Mouse (Mus musculus) left cerebral cortex, postnatal 14 days (tissue): ENCODE measurements around the gene Dynlt1b. TPM values are rescaled to one million over a fixed set of nuclear protein-coding genes. Genes with fewer than 3 reads are reported as not detected.
"Not testable (repeated sequence)": the region's sequence is repeated elsewhere in the genome, so short reads cannot be mapped to it uniquely, and the experiment has no call there.

Experiments
- DNase-seq, 2 experiments: peaks; one replicate each; pipeline ENCODE4 v3.0.0; 2021 to 2022; ENCODE audit warnings: low spot score in 2 of 2, mixed read lengths in 1 of 2
- intact Hi-C: fragments of 180-260 bp; cut with DNase I; formaldehyde crosslinking; loops from one replicate; pipeline ENCODE4 v1.15.1; 2025
- total RNA-seq, 2 experiments: library from RNA; stranded (reverse); gene quantifications; 2 replicates each; pipeline ENCODE4 v1.2.3; 2021

The Dynlt1b gene
- total RNA-seq, 2 experiments from 2014 or later, result 149 to 156 TPM

- DNase-seq, result peak; percentile 74 to 80
- intact Hi-C loops, result not testable (repeated sequence)
Measured at GRCm38 (mm10) chr17:6452689-6453088, 22.8 kb downstream of the Dynlt1b start.

- intact Hi-C loops, DNase-seq: not testable (repeated sequence)
Measured at GRCm38 (mm10) chr17:6454703-6455102, 24.8 kb downstream of the Dynlt1b start.

GRCm38 (mm10) chr17:6455883-6456282 is 26.0 kb downstream of the Dynlt1b start:
- intact Hi-C loops, DNase-seq: not testable (repeated sequence)

GRCm38 (mm10) chr17:6456614-6457402 is 26.9 kb downstream of the Dynlt1b start:
- intact Hi-C loops, DNase-seq: not testable (repeated sequence)

- DNase-seq, intact Hi-C loops: not testable (repeated sequence)
Measured at GRCm38 (mm10) chr17:6461083-6461595, 31.2 kb downstream of the Dynlt1b start.

- DNase-seq, intact Hi-C loops: not testable (repeated sequence)
Measured at GRCm38 (mm10) chr17:6465735-6466134, 35.8 kb downstream of the Dynlt1b start.

- DNase-seq, intact Hi-C loops: not testable (repeated sequence)
Measured at GRCm38 (mm10) chr17:6467638-6468461, 37.9 kb downstream of the Dynlt1b start.

GRCm38 (mm10) chr17:6470031-6470430 is 40.1 kb downstream of the Dynlt1b start:
- DNase-seq, intact Hi-C loops: not testable (repeated sequence)

GRCm38 (mm10) chr17:6470671-6471070 is 40.8 kb downstream of the Dynlt1b start:
- DNase-seq, intact Hi-C loops: not testable (repeated sequence)

- intact Hi-C loops, DNase-seq: not testable (repeated sequence)
Measured at GRCm38 (mm10) chr17:6475270-6475669, 45.4 kb downstream of the Dynlt1b start.

- intact Hi-C loops, DNase-seq: not testable (repeated sequence)
Measured at GRCm38 (mm10) chr17:6475913-6476312, 46.0 kb downstream of the Dynlt1b start.

GRCm38 (mm10) chr17:6476495-6476947 is 46.6 kb downstream of the Dynlt1b start:
- intact Hi-C loops, DNase-seq: not testable (repeated sequence)

- intact Hi-C loops, DNase-seq: not testable (repeated sequence)
Measured at GRCm38 (mm10) chr17:6477026-6477425, 47.1 kb downstream of the Dynlt1b start.

GRCm38 (mm10) chr17:6480855-6481589 is 51.1 kb downstream of the Dynlt1b start:
- DNase-seq, intact Hi-C loops: not testable (repeated sequence)

- intact Hi-C loops, result not testable (repeated sequence)
Measured at GRCm38 (mm10) chr17:6481590-6481963, 51.7 kb downstream of the Dynlt1b start.

GRCm38 (mm10) chr17:6482248-6482647 is 52.3 kb downstream of the Dynlt1b start:
- intact Hi-C loops, DNase-seq: not testable (repeated sequence)

More at GRCm38 (mm10) chr17:6481590-6481963, 51.7 kb downstream of the Dynlt1b start:
- DNase-seq, result not testable (repeated sequence)
